Mouse (Mus musculus) liver, embryonic 11.5 days (tissue): ENCODE data around the gene Bbs1. TPM values are rescaled to one million over a fixed set of nuclear protein-coding genes. Genes with fewer than 3 reads are reported as not detected.

Experiments
- ATAC-seq: fragments of 200-750 bp; cut with Nextera tagmentation; replicated peaks from 2 replicates; pipeline ENCODE4 v1.8.0; 2017; ENCODE audit warnings: moderate number of reproducible peaks, mild to moderate bottlenecking, moderate TSS enrichment, moderate library complexity; ENCODE audit not compliant: low FRiP score
- DNase-seq: peaks from one replicate; pipeline ENCODE4 v3.0.0-alpha.2; 2017; ENCODE audit warnings: low spot score
- H3K27ac ChIP-seq: fragments of 300-500 bp; sonication (generic); 2 replicates; pipeline ENCODE4 v1.5.1; 2014; ENCODE audit warnings: mild to moderate bottlenecking, low read depth, low read length, control low read depth
- H3K27me3 ChIP-seq: fragments of 300-500 bp; sonication (generic); replicated peaks from 2 replicates; pipeline ENCODE4 v1.6.1; 2014; ENCODE audit warnings: low read length, mixed read lengths; ENCODE audit not compliant: control insufficient read depth, insufficient read depth
- H3K36me3 ChIP-seq: fragments of 300-500 bp; sonication (generic); 2 replicates; pipeline ENCODE4 v1.6.1; 2014; ENCODE audit warnings: mild to moderate bottlenecking, low read length, moderate library complexity, mixed read lengths; ENCODE audit not compliant: control insufficient read depth, insufficient read depth
- H3K4me1 ChIP-seq: fragments of 300-500 bp; sonication (generic); replicated peaks from 2 replicates; pipeline ENCODE4 v1.6.1; 2014; ENCODE audit warnings: low read length, mixed read lengths; ENCODE audit not compliant: control insufficient read depth, insufficient read depth
- H3K4me2 ChIP-seq: fragments of 300-500 bp; sonication (generic); 2 replicates; pipeline ENCODE4 v1.6.1; 2014; ENCODE audit warnings: mild to moderate bottlenecking, control low read depth, moderate library complexity
- H3K4me3 ChIP-seq: fragments of 300-500 bp; sonication (generic); 2 replicates; pipeline ENCODE4 v1.5.1; 2014; ENCODE audit warnings: low read depth, low read length, control low read depth
- H3K9ac ChIP-seq: fragments of 300-500 bp; sonication (generic); 2 replicates; pipeline ENCODE4 v1.6.1; 2014; ENCODE audit warnings: low read depth, low read length, control low read depth
- H3K9me3 ChIP-seq: fragments of 300-500 bp; sonication (generic); 2 replicates; pipeline ENCODE4 v1.6.1; 2016; ENCODE audit warnings: low read length, inconsistent platforms, mixed read lengths; ENCODE audit not compliant: control insufficient read depth
- WGBS: fragments of 180-500 bp; shearing (Covaris S2); extraction: QIAGEN DNeasy Blood & Tissue Kit; methylation state at CpG from one replicate; pipeline ENCODE4 v1.1.7; 2014; 5-methylcytosine and 5-hydroxymethylcytosine counted together
- polyA plus RNA-seq: library from polyadenylated mRNA; unstranded; fragments of >200 nt; fragmentation: Nextera tagmentation; extraction: Ambion mirVana; gene quantifications from 2 replicates; pipeline ENCODE4 v1.2.1, GENCODE M21; 2014

Bbs1 gene
- polyA plus RNA-seq, 1 experiment from 2014 or later = 2.5 TPM

DNA sequence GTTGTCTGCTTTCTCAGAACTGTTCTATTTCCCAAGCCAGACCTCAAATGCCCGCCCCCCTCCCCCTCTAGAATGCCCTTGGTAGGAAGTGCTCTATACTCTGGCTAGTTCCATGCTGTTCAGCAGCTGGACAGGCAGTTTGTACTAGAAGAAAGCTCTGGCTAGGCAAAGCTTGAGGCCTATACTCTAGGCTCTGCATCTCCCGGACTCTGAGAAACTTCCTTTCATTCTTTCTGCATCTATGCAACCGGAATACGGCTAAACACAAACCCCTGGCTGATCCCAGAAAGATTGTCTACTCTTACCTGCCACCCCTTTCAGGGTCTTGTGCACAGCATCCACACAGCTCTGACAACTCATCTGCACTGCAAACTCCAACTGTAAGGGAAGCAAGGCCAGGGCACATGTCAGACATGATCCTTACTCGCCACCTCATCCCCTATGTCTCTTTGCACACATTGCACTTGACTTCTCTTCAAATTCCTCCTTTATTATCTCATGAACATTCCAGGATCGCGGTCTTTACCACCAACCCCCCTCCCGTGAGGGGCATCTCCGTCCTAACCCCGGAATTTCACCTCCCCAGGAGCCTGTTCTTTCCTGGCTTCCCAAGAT is 67.8 kb downstream of the Bbs1 start:
- ATAC-seq (peak; percentile 34; the same call in 1 of the 2 replicates), DNase-seq (no peak)
- H3K9ac ChIP-seq = peak overlapping the region; percentile 86
- 33% methylated on average over 10 of the region's 10 CpGs for WGBS
- H3K4me2 ChIP-seq = peak overlapping the region; percentile 99
- peak overlapping the region; percentile 72 for H3K4me3 ChIP-seq
- no peaks in the 10 kb centered on the region for H3K9me3 ChIP-seq
- no peaks in the 10 kb centered on the region for H3K36me3 ChIP-seq
- peaks cover 14% of the 10 kb centered on the region for H3K4me1 ChIP-seq
- H3K27me3 ChIP-seq = peaks cover 34% of the 10 kb centered on the region
- H3K27ac ChIP-seq = 0 out of 2 replicates have a peak overlapping the region, but pooled peaks have one; percentile 53

DNA sequence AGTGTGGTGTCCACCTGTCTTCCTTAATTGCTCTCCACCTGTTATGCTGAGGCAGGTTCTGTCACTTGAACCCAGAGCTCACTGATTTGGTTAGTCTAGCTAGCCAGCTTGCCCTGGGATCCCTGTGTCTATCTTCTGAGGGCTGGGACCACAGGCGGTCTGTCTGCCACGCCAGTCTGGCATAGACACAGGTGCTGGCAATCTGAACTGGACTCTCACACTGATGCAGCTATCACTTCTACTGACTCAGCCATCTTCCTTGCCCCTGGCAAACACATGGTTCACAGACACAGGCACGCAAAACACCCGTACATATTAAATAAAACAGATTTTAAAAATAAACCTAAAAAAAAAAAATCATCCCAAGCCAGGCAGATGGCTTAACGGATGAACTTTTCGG is 69.4 kb downstream of the Bbs1 start:
- Histone ChIP-seq H3K9me3 (no peaks in the 10 kb centered on the region), H3K27me3 (peaks cover 24% of the 10 kb centered on the region), H3K27ac (no peak overlapping the region), H3K4me2 (no peak overlapping the region), H3K9ac (no peak overlapping the region), H3K4me3 (no peak overlapping the region), H3K36me3 (no peaks in the 10 kb centered on the region), H3K4me1 (peaks cover 14% of the 10 kb centered on the region)
- DNase-seq (no peak), ATAC-seq (no peak)
- 93% methylated on average over 6 of the region's 6 CpGs for WGBS

Other genes with a start within 250 kb of the Bbs1 start
- gene Gm960, start 208.0 kb downstream of the Bbs1 start, polyA plus RNA-seq = 0.82 and 2.0 TPM in 2 replicates
- gene Sptbn2, start 195.5 kb downstream of the Bbs1 start, polyA plus RNA-seq = 0.75 and 0.97 TPM in 2 replicates
- gene Rbm4b, start 150.1 kb downstream of the Bbs1 start, polyA plus RNA-seq = 36.0 and 44.0 TPM in 2 replicates
- gene Rbm4, start 112.7 kb downstream of the Bbs1 start, polyA plus RNA-seq = 49.9 and 54.0 TPM in 2 replicates
- 19.4 and 30.1 TPM in 2 replicates for gene Gm21992, start 95.0 kb downstream of the Bbs1 start, polyA plus RNA-seq
- 92.4 and 104 TPM in 2 replicates for gene Rbm14, start 95.0 kb downstream of the Bbs1 start, polyA plus RNA-seq
- 46.2 and 49.8 TPM in 2 replicates for gene Ccs, start 67.3 kb downstream of the Bbs1 start, polyA plus RNA-seq
- gene Ccdc87, start 67.3 kb downstream of the Bbs1 start, polyA plus RNA-seq = 0.05 TPM in 1 of 2 replicates, not detected in the other
- gene Ctsf, start 51.5 kb downstream of the Bbs1 start, polyA plus RNA-seq = 13.2 and 13.3 TPM in 2 replicates
- 1.9 and 2.1 TPM in 2 replicates for gene Actn3, start 28.7 kb downstream of the Bbs1 start, polyA plus RNA-seq
- 12.2 and 13.6 TPM in 2 replicates for gene Zdhhc24, start 28.0 kb downstream of the Bbs1 start, polyA plus RNA-seq
- gene Dpp3, start 21.7 kb upstream of the Bbs1 start, polyA plus RNA-seq = 114 and 131 TPM in 2 replicates
- 0.34 and 0.39 TPM in 2 replicates for gene Peli3, start 36.5 kb upstream of the Bbs1 start, polyA plus RNA-seq
- 138 and 139 TPM in 2 replicates for gene Mrpl11, start 55.5 kb upstream of the Bbs1 start, polyA plus RNA-seq
- gene Npas4, start 83.7 kb upstream of the Bbs1 start, polyA plus RNA-seq = 0.04 TPM in 1 of 2 replicates, not detected in the other
- gene Slc29a2, start 117.2 kb upstream of the Bbs1 start, polyA plus RNA-seq = 6.2 and 6.6 TPM in 2 replicates
- 19.1 and 21.3 TPM in 2 replicates for gene B4gat1, start 132.2 kb upstream of the Bbs1 start, polyA plus RNA-seq
- gene AC124502.3, start 132.3 kb upstream of the Bbs1 start, polyA plus RNA-seq = 1.1 TPM in 2 replicates
- gene Brms1, start 134.7 kb upstream of the Bbs1 start, polyA plus RNA-seq = 61.2 and 61.3 TPM in 2 replicates
- 1.3 and 1.4 TPM in 2 replicates for gene Rin1, start 143.9 kb upstream of the Bbs1 start, polyA plus RNA-seq
- 28.6 and 29.3 TPM in 2 replicates for gene Cd248, start 161.4 kb upstream of the Bbs1 start, polyA plus RNA-seq
- gene Tmem151a, start 178.9 kb upstream of the Bbs1 start, polyA plus RNA-seq = 2.6 TPM in 2 replicates
- gene Yif1a, start 181.9 kb upstream of the Bbs1 start, polyA plus RNA-seq = 77.8 and 83.4 TPM in 2 replicates
- gene Cnih2, start 191.9 kb upstream of the Bbs1 start, polyA plus RNA-seq = 8.4 and 9.5 TPM in 2 replicates
- gene Rab1b, start 200.4 kb upstream of the Bbs1 start, polyA plus RNA-seq = 180 and 185 TPM in 2 replicates
- 7.3 and 8.3 TPM in 2 replicates for gene Klc2, start 211.9 kb upstream of the Bbs1 start, polyA plus RNA-seq